ENCODE assay signal across 8 mouse cellular contexts in the genomic region with DNA sequence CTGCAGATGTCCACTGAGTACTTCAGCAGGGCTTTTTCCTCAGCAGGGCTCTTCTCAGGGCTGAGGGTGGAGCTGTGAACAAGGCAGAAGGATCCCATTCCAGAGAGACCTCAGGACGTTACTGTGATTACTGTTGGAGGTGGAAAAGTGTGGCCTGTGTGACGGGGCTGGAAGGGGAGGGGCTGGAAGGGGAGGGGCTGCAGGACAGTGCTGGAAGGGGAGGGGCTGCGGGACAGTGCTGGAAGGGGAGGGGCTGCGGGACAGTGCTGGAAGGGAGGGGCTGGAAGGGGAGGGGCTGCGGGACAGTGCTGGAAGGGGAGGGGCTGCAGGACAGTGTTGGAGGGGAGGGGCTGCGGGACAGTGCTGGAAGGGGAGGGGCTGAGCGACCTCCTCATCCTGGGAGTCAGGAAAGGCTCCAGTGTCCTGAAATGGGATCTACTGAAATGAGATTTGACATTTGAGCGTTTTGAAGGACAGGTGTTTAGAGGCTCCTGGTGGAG.
DNase-seq lines count a peak whose midpoint lies in the region; ATAC-seq lines count a peak whose summit lies in the region.

No protein-coding gene starts in this region.

- ATAC-seq in hindbrain, embryonic 12.5 days (ENCODE audit: low FRiP score), result peak; percentile 74
- peak; percentile 57; the same call in 1 of the 2 replicates for ATAC-seq in liver, embryonic 15.5 days (ENCODE audit: insufficient read depth)
- no peak for ATAC-seq in megakaryocyte, adult 5-6 weeks (ENCODE audit: poor library complexity, severe bottlenecking)

- no peaks in the 10 kb centered on the region for H3K9me3 ChIP-seq in hindbrain, embryonic 12.5 days (replicated peaks)
- no peaks in the 10 kb centered on the region for H3K9me3 ChIP-seq in liver, embryonic 15.5 days (replicated peaks)

- no peaks in the 10 kb centered on the region for H3K27me3 ChIP-seq in hindbrain, embryonic 12.5 days
- H3K27me3 ChIP-seq in liver, embryonic 15.5 days, result peaks cover 19% of the 10 kb centered on the region; the same call in 1 of the 2 replicates

- peak overlapping the region; percentile 1; the same call in 1 of the 2 replicates for H3K27ac ChIP-seq in hindbrain, embryonic 12.5 days
- H3K27ac ChIP-seq in liver, embryonic 15.5 days (replicated peaks), result no peak overlapping the region

- peak; percentile 53 for DNase-seq in adrenal gland, adult 2 months
- DNase-seq in adrenal gland, adult 18-20 months (ENCODE audit: low spot score in 2 of 2), result no peak
- peak; percentile 38 for DNase-seq in adrenal gland, postnatal 25 days
- no peak for DNase-seq in right cerebral cortex, adult 2 months (ENCODE audit: low spot score in 2 of 2)
- no peak for DNase-seq in urinary bladder, postnatal 14 days (ENCODE audit: low spot score)

- no peak overlapping the region for H3K9ac ChIP-seq in hindbrain, embryonic 12.5 days
- H3K9ac ChIP-seq in liver, embryonic 15.5 days, result no peak overlapping the region

- 2% methylated on average over 8 of the region's 8 CpGs for WGBS in hindbrain, embryonic 12.5 days
- WGBS in liver, embryonic 15.5 days (ENCODE audit: insufficient replicate concordance), result under 1% methylated on average over 6 of the region's 8 CpGs

- H3K36me3 ChIP-seq in hindbrain, embryonic 12.5 days, result no peaks in the 10 kb centered on the region
- no peaks in the 10 kb centered on the region for H3K36me3 ChIP-seq in liver, embryonic 15.5 days (replicated peaks)

- H3K4me2 ChIP-seq in hindbrain, embryonic 12.5 days (replicated peaks), result peak overlapping the region; percentile 42
- H3K4me2 ChIP-seq in liver, embryonic 15.5 days, result peak overlapping the region; percentile 33; the same call in 1 of the 2 replicates

- peaks cover 28% of the 10 kb centered on the region for H3K4me1 ChIP-seq in hindbrain, embryonic 12.5 days
- no peaks in the 10 kb centered on the region for H3K4me1 ChIP-seq in liver, embryonic 15.5 days (replicated peaks)

- H3K4me3 ChIP-seq in hindbrain, embryonic 12.5 days, result no peak overlapping the region
- no peak overlapping the region for H3K4me3 ChIP-seq in liver, embryonic 15.5 days (replicated peaks)

Comparison
In these comparisons a context has a peak if more than half of its experiments do, and no peak if none do; other contexts are left out.
1. DNase-seq: peak in adrenal gland, adult 2 months (single experiment) and adrenal gland, postnatal 25 days (single experiment); none in adrenal gland, adult 18-20 months (0 of 2), right cerebral cortex, adult 2 months (0 of 2) and urinary bladder, postnatal 14 days (single experiment).